Mouse (Mus musculus): ENCODE results near the gene Hist1h2bf. TPM values are rescaled to one million over a fixed set of nuclear protein-coding genes. Genes with fewer than 3 reads are reported as not detected.
"Not testable (repeated sequence)": the region's sequence is repeated elsewhere in the genome, so short reads cannot be mapped to it uniquely, and the experiment has no call there.

Gene Hist1h2bf
- polyA plus RNA-seq, 1 experiment, result 23.2 TPM

DNA sequence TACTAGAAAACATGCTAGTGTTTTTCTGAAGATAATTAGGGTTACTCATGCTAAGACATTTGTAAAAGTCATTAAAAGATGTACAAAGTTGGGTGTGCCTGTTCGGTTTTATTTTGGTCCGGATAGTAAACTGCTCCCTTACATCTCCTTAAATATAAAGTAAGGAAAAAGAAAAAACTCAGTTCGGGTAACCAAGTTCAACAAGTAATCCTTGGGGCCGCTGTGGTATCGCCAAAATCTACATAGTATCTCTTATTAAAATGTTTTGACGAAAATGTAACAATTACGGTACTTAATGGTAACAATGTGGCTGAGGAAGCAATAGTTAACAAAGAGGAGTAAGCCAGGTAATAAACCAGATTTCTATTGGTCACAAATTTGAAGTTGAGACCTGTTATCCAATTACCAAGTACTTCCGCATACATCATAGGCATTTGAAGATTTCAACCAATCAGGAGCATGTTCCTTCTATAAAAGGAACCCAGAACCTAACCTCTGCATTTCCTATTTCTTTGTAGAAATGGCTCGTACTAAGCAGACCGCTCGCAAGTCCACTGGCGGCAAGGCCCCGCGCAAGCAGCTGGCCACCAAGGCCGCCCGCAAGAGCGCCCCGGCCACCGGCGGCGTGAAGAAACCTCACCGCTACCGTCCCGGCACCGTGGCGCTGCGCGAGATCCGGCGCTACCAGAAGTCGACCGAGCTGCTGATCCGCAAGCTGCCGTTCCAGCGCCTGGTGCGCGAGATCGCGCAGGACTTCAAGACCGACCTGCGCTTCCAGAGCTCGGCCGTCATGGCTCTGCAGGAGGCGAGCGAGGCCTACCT is 29.8 kb downstream of the Hist1h2bf start, which contains the start of gene Hist1h3f:
Hist1h3f (plus strand) TSS at position 88 of the 822 bp plus-strand sequence.
- TF ChIP-seq EP300 (IDR thresholded peaks at IDR 0.05; ENCODE audit: insufficient read depth, low read depth, low read length) (0 out of 2 replicates have a peak, but pooled peaks have one; percentile 6), POLR2A (IDR thresholded peaks at IDR 0.05; ENCODE audit: insufficient read depth, low read length) (peak; percentile 86), CTCF (IDR thresholded peaks at IDR 0.05; ENCODE audit: low read depth, low read length) (no peak)
- H3K4me3 ChIP-seq (ENCODE audit: low read depth, low read length), result peak within 1 kb of the TSS; percentile 88
- H3K27ac ChIP-seq (ENCODE audit: insufficient read depth, low read length), result peak within 1 kb of the TSS; percentile 75
- no peaks in the 10 kb centered on the region for H3K27me3 ChIP-seq (ENCODE audit: control insufficient read depth, insufficient read depth, low read length, poor library complexity, severe bottlenecking)
- no peaks in the 10 kb centered on the region for H3K9me3 ChIP-seq (replicated peaks; ENCODE audit: control insufficient read depth, insufficient read depth, low read length, poor library complexity, severe bottlenecking)
- no peaks in the 10 kb centered on the region for H3K36me3 ChIP-seq (ENCODE audit: control insufficient read depth, insufficient read depth, low read length, poor library complexity, severe bottlenecking)
- peak within 1 kb of the TSS; percentile 84 for H3K9ac ChIP-seq (ENCODE audit: low read depth, poor library complexity, severe bottlenecking)
- H3K4me1 ChIP-seq (ENCODE audit: control insufficient read depth, insufficient read depth, low read length), result peaks cover under 1% of the 10 kb centered on the region

DNA sequence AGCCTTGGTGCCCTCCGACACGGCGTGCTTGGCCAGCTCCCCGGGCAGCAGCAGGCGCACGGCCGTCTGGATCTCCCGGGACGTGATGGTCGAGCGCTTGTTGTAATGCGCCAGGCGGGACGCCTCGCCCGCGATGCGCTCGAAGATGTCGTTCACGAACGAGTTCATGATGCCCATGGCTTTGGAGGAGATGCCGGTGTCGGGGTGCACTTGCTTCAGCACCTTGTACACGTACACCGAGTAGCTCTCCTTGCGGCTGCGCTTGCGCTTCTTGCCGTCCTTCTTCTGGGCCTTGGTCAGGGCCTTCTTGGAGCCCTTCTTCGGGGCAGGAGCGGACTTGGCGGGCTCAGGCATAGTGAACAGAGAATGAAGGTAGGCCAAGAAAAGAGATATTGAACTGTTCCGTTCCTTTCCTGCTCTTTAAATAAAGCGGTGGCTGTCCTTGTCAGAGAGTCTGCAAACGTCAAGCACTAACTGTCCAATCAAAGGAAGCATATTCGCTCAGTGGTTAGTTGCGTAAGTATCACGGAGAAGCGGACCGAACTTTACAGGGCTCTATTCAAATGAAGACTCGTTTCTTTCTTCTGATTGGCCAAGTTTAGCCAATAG is 30.9 kb downstream of the Hist1h2bf start, which contains the start of gene Hist1h2bh:
Hist1h2bh (minus strand) TSS at position 394 of the 609 bp plus-strand sequence.
- peak within 1 kb of the TSS; percentile 84 for H3K9ac ChIP-seq (ENCODE audit: low read depth, poor library complexity, severe bottlenecking)
- H3K4me3 ChIP-seq (ENCODE audit: low read depth, low read length), result peak within 1 kb of the TSS; percentile 88
- TF ChIP-seq POLR2A (IDR thresholded peaks at IDR 0.05; ENCODE audit: insufficient read depth, low read length), result peak; percentile 75
- H3K4me1 ChIP-seq (ENCODE audit: control insufficient read depth, insufficient read depth, low read length); H3K36me3 ChIP-seq (ENCODE audit: control insufficient read depth, insufficient read depth, low read length, poor library complexity, severe bottlenecking); H3K9me3 ChIP-seq (replicated peaks; ENCODE audit: control insufficient read depth, insufficient read depth, low read length, poor library complexity, severe bottlenecking); H3K27me3 ChIP-seq (ENCODE audit: control insufficient read depth, insufficient read depth, low read length, poor library complexity, severe bottlenecking): not testable (repeated sequence)
- H3K27ac ChIP-seq (ENCODE audit: insufficient read depth, low read length), result peak within 1 kb of the TSS; percentile 75

- H3K9me3 ChIP-seq (replicated peaks; ENCODE audit: control insufficient read depth, insufficient read depth, low read length, poor library complexity, severe bottlenecking); H3K27me3 ChIP-seq (ENCODE audit: control insufficient read depth, insufficient read depth, low read length, poor library complexity, severe bottlenecking); H3K36me3 ChIP-seq (ENCODE audit: control insufficient read depth, insufficient read depth, low read length, poor library complexity, severe bottlenecking); H3K4me1 ChIP-seq (ENCODE audit: control insufficient read depth, insufficient read depth, low read length): not testable (repeated sequence)
- Histone ChIP-seq H3K4me3 (ENCODE audit: low read depth, low read length) (peak overlapping the region; percentile 88), H3K27ac (ENCODE audit: insufficient read depth, low read length) (peak overlapping the region; percentile 75), H3K9ac (ENCODE audit: low read depth, poor library complexity, severe bottlenecking) (peak overlapping the region; percentile 69)
Measured at GRCm38 (mm10) chr13:23542225-23542980, 31.6 kb downstream of the Hist1h2bf start.

DNA sequence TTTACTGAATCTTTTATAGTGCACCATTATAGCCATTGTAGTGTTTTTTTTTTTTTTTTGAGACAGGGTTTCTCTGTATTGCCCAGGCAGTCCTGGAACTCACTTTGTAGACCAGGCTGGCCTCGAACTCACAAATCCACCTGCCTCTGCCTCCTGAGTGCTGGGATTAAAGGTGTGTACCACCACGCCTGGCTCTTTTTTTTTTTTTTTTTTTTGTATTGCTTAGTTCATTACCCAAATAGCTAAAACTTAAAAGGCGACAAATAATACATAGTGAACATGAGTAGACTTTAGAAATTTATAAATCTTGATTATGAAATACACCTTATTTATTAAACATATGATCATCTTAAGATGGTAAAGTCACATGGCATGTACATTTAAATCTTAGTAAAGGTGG is 32.5 kb downstream of the Hist1h2bf start:
- Histone ChIP-seq H3K4me3 (ENCODE audit: low read depth, low read length) (no peak overlapping the region), H3K27me3 (ENCODE audit: control insufficient read depth, insufficient read depth, low read length, poor library complexity, severe bottlenecking) (no peaks in the 10 kb centered on the region), H3K9ac (ENCODE audit: low read depth, poor library complexity, severe bottlenecking) (no peak overlapping the region), H3K36me3 (ENCODE audit: control insufficient read depth, insufficient read depth, low read length, poor library complexity, severe bottlenecking) (no peaks in the 10 kb centered on the region), H3K27ac (ENCODE audit: insufficient read depth, low read length) (no peak overlapping the region), H3K9me3 (replicated peaks; ENCODE audit: control insufficient read depth, insufficient read depth, low read length, poor library complexity, severe bottlenecking) (no peaks in the 10 kb centered on the region), H3K4me1 (ENCODE audit: control insufficient read depth, insufficient read depth, low read length) (peaks cover 1% of the 10 kb centered on the region)
- TF ChIP-seq POLR2A (IDR thresholded peaks at IDR 0.05; ENCODE audit: insufficient read depth, low read length), result no peak
- TF ChIP-seq EP300 (IDR thresholded peaks at IDR 0.05; ENCODE audit: insufficient read depth, low read depth, low read length), result no peak
- no peak for TF ChIP-seq CTCF (IDR thresholded peaks at IDR 0.05; ENCODE audit: low read depth, low read length)

GRCm38 (mm10) chr13:23539821-23540220 is 34.2 kb downstream of the Hist1h2bf start:
- not testable (repeated sequence) for H3K4me1 ChIP-seq (ENCODE audit: control insufficient read depth, insufficient read depth, low read length); H3K4me3 ChIP-seq (ENCODE audit: low read depth, low read length); H3K27me3 ChIP-seq (ENCODE audit: control insufficient read depth, insufficient read depth, low read length, poor library complexity, severe bottlenecking); H3K36me3 ChIP-seq (ENCODE audit: control insufficient read depth, insufficient read depth, low read length, poor library complexity, severe bottlenecking); H3K9ac ChIP-seq (ENCODE audit: low read depth, poor library complexity, severe bottlenecking); H3K27ac ChIP-seq (ENCODE audit: insufficient read depth, low read length); H3K9me3 ChIP-seq (replicated peaks; ENCODE audit: control insufficient read depth, insufficient read depth, low read length, poor library complexity, severe bottlenecking)

GRCm38 (mm10) chr13:23538249-23538648 is 35.7 kb downstream of the Hist1h2bf start:
- Histone ChIP-seq H3K9me3 (replicated peaks; ENCODE audit: control insufficient read depth, insufficient read depth, low read length, poor library complexity, severe bottlenecking) (no peaks in the 10 kb centered on the region), H3K9ac (ENCODE audit: low read depth, poor library complexity, severe bottlenecking) (no peak overlapping the region), H3K27ac (ENCODE audit: insufficient read depth, low read length) (no peak overlapping the region), H3K4me3 (ENCODE audit: low read depth, low read length) (no peak overlapping the region), H3K27me3 (ENCODE audit: control insufficient read depth, insufficient read depth, low read length, poor library complexity, severe bottlenecking) (no peaks in the 10 kb centered on the region), H3K36me3 (ENCODE audit: control insufficient read depth, insufficient read depth, low read length, poor library complexity, severe bottlenecking) (no peaks in the 10 kb centered on the region), H3K4me1 (ENCODE audit: control insufficient read depth, insufficient read depth, low read length) (peaks cover 1% of the 10 kb centered on the region)
- TF ChIP-seq POLR2A (IDR thresholded peaks at IDR 0.05; ENCODE audit: insufficient read depth, low read length) (no peak), CTCF (IDR thresholded peaks at IDR 0.05; ENCODE audit: low read depth, low read length) (no peak), EP300 (IDR thresholded peaks at IDR 0.05; ENCODE audit: insufficient read depth, low read depth, low read length) (no peak)
